Mouse (Mus musculus) layer of hippocampus, adult 11-12 months (tissue): ENCODE measurements at regions not wholly inside any gene's neighbourhood (a gene's known extent, or its start where the extent isn't known, plus 50 kb on each side); places are given as distances from the start of the nearest gene placed in this dataset.

Experiments used
- DNase-seq: peaks from one replicate; pipeline ENCODE4 v3.0.0; 2022; ENCODE audit warnings: low spot score

- DNase-seq = no peak
These were observed 160.6 kb upstream of the Sema3d start for GRCm38 (mm10) chr5:12222622-12223021.

- no peak for DNase-seq
These were observed 149.6 kb upstream of the Sema3d start for GRCm38 (mm10) chr5:12233377-12234096.

GRCm38 (mm10) chr5:12243179-12243805 lies 139.9 kb upstream of the Sema3d start:
- DNase-seq = no peak

GRCm38 (mm10) chr5:12293685-12294084 lies 89.5 kb upstream of the Sema3d start:
- DNase-seq = no peak

GRCm38 (mm10) chr5:12297331-12297730 lies 85.9 kb upstream of the Sema3d start:
- no peak for DNase-seq

GRCm38 (mm10) chr5:12301833-12302808 lies 81.1 kb upstream of the Sema3d start:
- no peak for DNase-seq

- no peak for DNase-seq
These were observed 73.8 kb upstream of the Sema3d start for GRCm38 (mm10) chr5:12309408-12309807.

- no peak for DNase-seq
These were observed 50.4 kb upstream of the Sema3d start for GRCm38 (mm10) chr5:12332648-12333305.
